Mouse (Mus musculus): ENCODE measurements around the gene Gm4450. TPM values are rescaled to one million over a fixed set of nuclear protein-coding genes. Genes with fewer than 3 reads are reported as not detected.
"Not testable (repeated sequence)": the region's sequence is repeated elsewhere in the genome, so short reads cannot be mapped to it uniquely, and the experiment has no call there.

Gene Gm4450
- total RNA-seq (2022) = not detected

DNA sequence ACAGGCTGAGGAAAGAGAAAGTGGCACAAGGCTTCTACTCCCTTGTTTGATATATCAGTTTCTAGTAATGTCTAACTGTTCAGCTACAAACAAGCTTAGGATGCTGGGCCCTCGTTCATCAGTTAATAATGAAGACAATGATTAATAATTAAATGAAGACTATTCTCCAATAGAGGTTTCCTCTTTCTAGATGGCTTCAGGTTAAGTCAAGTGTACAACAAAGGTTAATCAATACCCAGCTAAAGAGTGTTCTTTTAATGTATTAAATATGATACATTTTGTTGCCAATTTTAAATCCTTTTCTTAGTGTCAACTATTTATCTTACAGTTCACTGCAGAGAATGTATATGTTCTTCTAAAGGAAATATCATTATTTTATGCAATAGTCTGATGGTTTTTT is at the start of gene Gm4450:
Gm4450 (minus strand) TSS at position 101 of the 400 bp plus-strand sequence.
- not testable (repeated sequence) for DNase-seq (ENCODE audit: low spot score in 2 of 2)

DNA sequence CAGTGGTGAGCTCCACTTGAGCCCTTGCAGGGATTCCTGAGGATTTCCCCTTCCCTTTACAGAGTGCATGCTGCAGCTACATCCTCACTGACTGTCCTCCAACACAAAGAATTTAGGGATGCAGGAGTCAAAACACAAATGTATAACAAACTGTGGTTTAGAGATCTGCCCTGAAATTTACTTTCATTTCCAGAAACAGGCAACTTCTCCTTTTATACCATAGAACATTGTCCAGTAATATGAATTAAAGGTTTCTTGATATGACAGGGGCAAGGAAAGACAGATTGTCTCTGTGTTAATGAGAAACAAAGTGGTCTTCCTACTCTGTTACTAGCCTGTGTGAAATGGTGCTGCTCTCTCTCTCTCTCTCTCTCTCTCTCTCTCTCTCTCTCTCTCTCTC is 40.5 kb upstream of the Gm4450 start:
- not testable (repeated sequence) for DNase-seq (ENCODE audit: low spot score in 2 of 2)

DNA sequence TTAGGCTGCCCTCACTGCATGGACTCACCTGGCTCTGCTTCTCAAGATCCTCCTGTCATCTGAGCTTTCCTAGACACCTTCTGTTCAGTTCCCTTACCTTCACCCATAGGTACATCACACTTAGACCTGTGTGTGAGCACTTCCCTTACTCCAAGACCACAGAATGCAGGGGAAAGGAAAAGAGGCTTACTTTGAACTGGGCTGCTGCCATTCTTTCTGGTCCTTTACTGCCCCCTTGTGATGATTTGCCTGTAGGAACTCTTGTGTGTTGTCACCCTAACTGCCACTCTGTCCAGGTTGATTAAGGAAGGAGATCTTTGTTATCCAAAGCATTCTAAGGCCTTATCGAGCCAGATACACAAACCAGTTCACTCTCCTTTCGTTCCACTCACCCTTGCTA is 39.8 kb upstream of the Gm4450 start:
- DNase-seq (ENCODE audit: low spot score in 2 of 2) = not testable (repeated sequence)

DNA sequence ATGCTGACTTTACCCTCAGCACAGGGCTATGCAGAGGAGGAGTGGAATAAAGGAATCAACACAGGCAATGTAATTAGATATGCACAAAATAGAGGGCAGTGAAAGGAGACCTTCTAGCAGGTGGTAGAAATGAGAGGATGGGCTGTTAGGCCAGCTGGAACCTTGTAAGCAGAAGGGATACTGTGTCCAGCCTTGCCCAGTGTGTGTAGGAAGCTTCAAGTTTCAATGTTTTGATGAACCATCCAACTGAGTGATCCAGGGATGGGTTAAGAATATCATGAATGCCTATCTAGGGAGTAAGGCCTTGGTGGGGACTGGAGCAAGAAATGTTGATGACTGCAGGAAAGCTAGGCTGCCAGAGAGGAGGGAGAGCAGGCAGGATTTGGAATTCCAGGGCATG is 38.1 kb upstream of the Gm4450 start:
- DNase-seq (ENCODE audit: low spot score in 2 of 2) = not testable (repeated sequence)

DNA sequence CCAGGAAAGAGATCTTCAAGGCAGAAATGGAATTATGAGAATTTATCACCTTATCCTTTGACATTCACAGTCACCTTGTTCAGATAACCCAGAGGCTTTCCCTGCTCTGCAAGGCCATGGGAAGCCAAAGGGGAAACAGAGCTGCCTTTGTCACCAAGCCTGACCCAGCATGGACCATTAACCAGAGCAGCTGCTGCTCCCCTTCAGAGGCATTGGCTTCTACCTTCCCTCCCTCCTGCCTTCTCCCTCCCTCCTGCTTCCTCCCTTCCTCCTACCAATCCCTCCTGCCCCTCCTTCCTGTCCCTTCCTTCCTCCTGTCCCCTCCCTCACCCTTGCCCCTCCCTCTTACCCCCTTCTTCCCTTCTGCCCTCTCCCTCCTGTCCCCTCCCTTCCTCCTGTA is 37.3 kb upstream of the Gm4450 start:
- DNase-seq (ENCODE audit: low spot score in 2 of 2) = not testable (repeated sequence)

DNA sequence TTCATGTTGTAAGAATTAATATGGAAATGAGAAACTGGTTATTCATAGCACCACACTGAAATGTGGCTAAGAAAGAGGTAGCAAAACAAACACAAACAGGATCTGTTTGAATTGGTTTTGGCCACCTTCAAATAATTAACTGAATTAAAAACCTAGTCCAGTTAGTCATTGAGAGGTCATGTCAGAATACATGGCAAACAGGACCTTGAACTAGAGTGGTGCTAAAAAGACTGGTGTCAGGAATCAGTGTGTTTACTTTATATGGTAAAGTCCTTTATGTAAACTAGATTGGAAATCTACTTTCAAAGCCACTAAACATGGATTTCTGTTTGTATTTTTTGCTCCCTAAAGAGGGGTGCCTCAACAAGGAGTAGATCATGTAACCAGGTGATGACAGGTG is 14.6 kb upstream of the Gm4450 start:
- DNase-seq (ENCODE audit: low spot score in 2 of 2) = not testable (repeated sequence)

DNA sequence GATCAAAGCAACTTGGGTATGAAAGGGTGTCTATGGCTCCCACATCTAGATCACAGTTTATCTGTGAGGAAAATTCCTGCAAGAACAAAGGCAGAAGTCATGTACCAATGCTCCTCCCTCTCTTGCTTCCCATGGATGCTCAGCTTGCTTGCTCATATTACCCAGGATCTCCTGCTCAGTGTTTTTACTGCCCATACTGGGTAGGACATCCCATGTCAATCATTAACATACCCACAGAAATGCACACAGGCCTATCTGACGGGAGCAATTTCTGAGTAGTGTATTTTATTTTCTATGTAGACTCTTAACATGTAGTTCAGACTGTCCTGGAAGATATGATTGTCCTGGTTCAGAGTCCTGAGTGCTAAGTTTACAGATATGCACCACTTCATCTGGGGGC is 14.1 kb upstream of the Gm4450 start:
- not testable (repeated sequence) for DNase-seq (ENCODE audit: low spot score in 2 of 2)

DNA sequence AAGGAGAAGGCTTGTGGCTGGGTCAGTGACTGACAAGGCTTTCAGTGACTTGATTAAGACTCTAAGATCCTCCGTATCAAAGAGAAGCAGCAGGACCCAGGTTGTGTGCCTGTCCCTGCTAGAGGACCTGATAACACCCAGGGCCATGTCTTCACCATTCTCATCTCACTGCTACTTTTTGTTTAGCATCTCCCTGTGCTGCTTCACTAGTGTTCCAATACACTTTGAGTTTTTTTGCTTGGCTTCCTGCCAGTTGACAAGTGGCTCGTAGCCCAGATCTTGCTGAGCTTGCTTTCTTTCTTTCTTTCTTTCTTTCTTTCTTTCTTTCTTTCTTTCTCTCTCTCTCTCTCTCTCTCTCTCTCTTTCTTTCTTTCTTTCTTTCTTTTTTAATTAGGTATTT is 12.4 kb upstream of the Gm4450 start:
- not testable (repeated sequence) for DNase-seq (ENCODE audit: low spot score in 2 of 2)

DNA sequence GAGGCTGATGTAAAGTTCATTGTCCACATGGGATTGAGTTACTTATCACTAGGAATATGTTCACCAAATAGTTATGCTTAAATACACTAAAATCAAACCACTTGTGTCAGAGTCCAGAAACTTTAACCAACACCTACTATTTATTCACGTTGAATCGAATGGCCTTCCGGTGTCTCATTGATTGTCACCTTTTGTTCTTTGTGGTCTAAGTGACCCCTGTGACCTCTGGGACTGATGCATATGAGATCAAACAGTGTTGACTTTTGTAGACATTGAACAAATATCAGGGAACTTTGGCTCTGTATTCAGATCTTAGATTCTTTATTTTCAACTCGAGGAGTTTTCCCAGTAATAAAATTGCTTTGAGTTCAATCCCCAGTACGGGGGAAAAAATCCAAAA is 3.1 kb downstream of the Gm4450 start:
- DNase-seq (ENCODE audit: low spot score in 2 of 2) = not testable (repeated sequence)

DNA sequence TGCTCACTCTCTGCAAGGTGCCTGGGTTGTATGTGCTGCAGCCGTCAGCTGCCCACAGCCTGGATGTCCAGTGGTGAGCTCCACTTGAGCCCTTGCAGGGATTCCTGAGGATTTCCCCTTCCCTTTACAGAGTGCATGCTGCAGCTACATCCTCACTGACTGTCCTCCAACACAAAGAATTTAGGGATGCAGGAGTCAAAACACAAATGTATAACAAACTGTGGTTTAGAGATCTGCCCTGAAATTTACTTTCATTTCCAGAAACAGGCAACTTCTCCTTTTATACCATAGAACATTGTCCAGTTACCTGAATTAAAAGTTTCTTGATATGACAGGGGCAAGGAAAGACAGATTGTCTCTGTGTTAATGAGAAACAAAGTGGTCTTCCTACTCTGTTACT is 13.0 kb downstream of the Gm4450 start:
- not testable (repeated sequence) for DNase-seq (ENCODE audit: low spot score in 2 of 2)

DNA sequence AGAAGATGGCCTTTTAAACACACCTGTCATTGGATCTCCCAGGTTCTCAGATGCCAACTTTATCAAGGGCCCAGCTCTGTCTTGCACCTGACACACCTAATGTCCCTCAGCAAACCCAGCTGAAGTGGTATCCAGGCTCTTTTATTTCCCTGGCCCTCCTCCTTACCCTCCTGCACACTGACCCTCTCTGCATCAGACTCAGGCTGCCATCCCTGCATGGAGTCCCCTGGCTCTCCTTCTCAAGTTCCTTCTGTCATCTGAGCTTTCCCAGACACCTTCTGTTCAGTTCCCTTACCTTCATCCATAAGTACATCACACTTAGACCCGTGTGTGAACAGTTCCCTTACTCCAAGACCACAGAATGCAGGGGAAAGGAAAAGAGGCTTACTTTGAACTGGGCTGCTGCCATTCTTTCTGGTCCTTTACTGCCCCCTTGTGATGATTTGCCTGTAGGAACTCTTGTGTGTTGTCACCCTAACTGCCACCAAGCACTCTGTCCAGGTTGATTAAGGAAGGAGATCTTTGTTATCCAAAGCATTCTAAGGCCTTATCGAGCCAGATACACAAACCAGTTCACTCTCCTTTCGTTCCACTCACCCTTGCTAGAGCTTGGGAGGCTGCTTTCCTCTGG is 13.7 kb downstream of the Gm4450 start:
- not testable (repeated sequence) for DNase-seq (ENCODE audit: low spot score in 2 of 2)

DNA sequence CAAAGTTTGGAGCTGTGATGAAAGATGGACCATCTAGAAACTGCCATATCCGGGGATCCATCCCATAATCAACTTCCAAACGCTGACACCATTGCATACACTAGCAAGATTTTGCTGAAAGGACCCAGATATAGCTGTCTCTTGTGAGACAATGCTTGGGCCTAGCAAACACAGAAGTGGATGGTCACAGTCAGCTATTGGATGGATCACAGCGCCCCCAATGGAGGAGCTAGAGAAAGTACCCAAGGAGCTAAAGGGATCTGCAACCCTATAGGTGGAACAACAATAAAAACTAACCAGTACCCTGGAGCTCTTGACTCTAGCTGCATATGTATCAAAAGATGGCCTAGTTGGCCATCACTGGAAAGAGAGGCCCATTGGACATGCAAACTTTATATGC is 14.7 kb downstream of the Gm4450 start:
- not testable (repeated sequence) for DNase-seq (ENCODE audit: low spot score in 2 of 2)

DNA sequence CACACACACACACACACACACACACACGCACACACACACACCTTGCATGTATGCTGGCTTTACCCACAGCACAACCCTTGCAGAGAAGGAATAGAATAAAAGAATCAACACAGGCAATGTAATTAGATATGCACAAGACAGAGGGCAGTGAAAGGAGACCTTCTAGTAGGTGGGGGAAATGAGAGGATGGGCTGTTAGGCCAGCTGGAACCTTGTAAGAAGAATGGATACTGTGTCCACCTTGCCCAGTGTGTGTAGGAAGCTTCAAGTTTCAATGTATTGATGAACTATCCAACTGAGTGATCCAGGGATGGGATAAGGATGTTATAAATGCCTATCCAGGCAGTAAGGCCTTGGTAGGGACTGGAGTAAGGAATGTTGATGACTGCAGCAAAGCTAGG is 21.9 kb downstream of the Gm4450 start:
- DNase-seq (ENCODE audit: low spot score in 2 of 2) = no peak

DNA sequence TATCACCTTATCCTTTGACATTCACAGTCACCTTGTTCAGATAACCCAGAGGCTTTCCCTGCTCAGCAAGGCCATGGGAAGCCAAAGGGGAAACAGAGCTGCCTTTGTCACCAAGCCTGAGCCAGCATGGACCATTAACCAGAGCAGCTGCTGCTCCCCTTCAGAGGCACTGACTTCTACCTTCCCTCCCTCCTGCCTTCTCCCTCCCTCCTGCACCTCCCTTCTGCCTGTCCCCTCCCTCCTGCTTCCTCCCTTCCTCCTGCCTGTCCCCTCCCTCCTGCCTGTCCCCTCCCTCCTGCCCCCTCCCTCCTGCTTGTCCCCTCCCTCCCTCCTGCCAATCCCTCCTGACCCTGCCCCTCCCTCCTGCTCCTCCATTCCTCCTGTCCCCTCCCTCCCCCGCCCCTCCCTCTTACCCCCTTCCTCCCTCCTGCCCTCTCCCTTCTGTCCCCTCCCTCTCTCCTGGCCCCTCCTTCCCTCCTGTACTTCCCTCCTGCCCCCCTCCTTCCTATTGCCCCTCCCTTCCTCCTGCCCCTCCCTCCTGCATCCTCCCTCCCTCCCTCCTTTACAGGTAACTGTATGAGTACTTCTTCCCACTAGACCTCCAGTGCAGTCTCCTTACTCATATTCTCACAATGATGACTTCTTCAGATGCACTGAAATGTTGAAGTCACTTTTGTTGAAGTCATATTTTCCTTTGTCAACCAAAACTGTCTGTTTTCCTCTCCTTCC is 22.7 kb downstream of the Gm4450 start:
- no peak for DNase-seq (ENCODE audit: low spot score in 2 of 2)

DNA sequence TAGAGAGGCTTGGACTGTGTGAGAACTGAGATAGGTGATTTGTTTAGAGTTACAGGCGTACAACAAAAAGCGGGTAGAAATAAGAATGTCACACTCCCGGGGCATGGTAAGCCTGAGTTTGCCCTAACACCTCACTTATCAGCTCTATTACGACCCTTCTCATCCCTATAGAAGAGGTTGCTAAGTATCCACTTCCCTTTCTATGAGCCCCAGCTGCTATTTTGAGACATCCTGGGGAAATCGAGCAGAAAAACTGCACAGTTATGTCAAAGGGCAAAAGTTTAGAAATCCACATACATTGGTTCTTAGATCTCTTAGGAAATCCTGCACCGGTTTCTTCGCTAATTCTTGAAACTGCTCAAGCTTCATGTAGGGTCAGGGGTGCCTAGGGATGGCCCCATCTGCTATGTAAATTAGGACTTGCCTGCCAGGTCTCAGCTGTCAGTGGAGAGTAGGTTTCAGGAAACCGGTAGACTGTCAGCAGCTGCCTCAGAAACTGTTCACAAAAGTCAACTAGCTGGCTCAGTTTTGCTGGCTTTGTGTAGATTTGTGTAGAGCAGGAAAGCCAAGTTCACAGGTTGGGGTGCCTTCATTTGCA is 27.9 kb downstream of the Gm4450 start:
- no peak for DNase-seq (ENCODE audit: low spot score in 2 of 2)

DNA sequence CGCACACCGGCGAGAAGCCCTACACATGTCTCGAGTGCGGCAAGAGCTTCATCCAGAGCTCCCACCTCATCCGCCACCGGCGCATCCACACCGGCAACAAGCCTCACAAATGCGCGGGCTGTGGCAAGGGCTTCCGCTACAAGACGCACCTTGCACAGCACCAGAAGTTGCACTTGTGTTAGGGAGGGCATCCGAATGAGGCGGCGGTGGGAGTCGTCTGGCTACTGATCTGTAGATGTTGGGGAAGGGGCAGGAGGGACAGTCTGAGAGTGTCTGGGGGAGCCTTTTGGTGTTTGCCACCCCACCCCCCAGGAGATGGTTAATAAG is 28.5 kb downstream of the Gm4450 start:
- no peak for DNase-seq (ENCODE audit: low spot score in 2 of 2)

DNA sequence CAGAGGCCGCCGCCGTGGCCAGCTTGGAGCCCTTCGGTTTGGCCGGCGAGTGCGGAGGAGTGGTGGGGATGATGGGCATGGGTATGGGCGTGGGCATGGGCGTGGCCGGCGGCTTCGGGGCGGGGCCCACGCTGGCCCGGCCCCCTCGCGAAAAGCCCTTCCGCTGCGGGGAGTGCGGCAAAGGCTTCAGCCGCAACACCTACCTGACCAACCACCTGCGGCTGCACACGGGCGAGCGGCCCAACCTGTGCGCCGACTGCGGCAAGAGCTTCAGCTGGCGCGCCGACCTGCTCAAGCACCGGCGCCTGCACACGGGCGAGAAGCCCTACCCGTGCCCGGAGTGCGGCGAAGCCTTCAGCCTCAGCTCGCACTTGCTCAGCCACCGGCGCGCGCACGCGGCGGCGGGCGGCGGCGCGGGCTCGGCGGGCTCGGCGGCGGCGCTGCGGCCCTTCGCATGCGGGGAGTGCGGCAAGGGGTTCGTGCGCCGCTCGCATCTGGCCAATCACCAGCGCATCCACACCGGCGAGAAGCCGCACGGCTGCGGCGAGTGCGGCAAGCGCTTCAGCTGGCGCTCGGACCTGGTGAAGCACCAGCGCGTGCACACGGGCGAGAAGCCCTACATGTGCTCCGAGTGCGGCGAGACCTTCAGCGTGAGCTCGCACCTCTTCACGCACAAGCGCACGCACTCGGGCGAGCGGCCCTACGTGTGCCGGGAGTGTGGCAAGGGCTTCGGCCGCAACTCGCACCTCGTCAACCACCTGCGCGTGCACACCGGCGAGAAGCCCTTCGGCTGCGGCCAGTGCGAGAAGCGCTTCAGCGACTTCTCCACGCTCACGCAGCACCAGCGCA is 29.1 kb downstream of the Gm4450 start:
- DNase-seq (ENCODE audit: low spot score in 2 of 2) = peak; percentile 67 to 81

DNA sequence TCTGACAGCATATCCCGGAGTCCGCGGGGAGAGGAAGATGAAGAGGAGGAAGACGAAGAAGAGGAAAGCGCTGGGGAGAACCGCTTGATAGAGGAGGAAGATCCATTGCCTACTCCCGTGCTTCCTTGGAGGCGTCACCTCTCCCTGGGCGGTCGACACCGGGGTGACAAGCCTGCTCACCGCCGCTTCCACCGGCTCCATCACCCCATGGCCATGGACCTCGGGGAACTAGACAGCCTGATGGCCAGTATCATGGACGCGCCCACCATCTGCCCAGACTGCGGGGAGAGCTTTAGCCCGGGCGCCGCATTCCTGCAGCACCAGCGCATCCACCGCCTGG is 29.7 kb downstream of the Gm4450 start:
- no peak for DNase-seq (ENCODE audit: low spot score in 2 of 2)

DNA sequence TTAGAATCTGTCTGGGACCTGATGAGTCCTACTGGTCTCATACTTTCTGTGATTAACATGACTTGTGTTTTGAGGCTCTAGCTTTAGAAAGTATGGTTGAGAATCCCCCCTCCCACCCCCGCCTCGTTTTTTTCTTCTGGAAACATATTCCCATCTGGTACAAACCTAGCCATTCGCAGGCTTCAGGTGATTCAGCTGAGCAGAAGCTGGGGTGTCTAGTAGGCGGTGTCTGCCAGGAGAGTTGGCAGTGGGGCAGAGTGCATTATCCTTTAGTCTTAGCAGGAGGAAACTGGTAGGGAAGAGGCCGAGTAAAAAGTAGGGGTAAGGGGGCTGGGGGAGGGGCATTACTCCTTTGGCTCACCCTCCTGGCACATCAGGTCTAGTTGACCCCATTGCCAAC is 30.2 kb downstream of the Gm4450 start:
- DNase-seq (ENCODE audit: low spot score in 2 of 2) = peak in 1 of 2 experiments; percentile 51

DNA sequence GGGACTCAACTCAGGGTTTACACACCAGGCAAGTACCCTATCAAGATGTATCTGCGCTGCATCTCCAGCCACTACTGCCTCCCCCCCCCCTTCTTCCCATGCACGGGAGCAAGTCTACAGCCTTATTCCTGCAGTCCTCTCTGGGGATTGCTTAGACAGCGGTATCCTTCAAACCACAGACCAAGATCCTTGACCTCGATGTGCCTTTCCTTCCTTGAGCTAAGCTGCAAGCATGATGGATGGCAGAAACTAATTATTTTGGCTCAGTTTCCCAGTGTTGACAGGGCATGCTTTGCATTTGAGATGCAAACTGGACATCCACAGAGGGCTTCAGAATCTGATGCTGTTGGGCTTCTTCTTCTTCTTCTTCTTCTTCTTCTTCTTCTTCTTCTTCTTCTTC is 34.0 kb downstream of the Gm4450 start:
- DNase-seq (ENCODE audit: low spot score in 2 of 2) = no peak

DNA sequence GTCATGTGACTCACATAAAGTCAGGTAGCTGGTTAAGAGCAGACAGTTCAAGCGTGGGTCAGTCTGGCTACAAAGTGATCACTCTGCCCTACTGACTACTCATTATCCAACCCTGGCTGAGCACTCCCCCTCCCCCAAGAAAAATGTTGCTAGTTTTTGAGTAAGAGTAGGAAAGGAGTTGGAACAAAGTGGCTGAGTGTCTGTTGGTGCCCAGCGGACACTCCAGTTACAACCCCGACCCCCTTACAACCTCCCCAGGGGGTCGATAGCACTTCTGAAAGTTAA is 37.2 kb downstream of the Gm4450 start:
- DNase-seq (ENCODE audit: low spot score in 2 of 2) = no peak
